Mouse (Mus musculus) kidney, adult 2 months (tissue): Measurements from ENCODE around the gene Defb47. TPM values are rescaled to one million over a fixed set of nuclear protein-coding genes. Genes with fewer than 3 reads are reported as not detected.

Experiments used
- DNase-seq: peaks from one replicate; pipeline ENCODE4 v3.0.0; 2021
- H3K27ac ChIP-seq: fragments of 200-500 bp; 2 replicates; pipeline ENCODE4 v1.5.1; 2012; ENCODE audit warnings: low read depth, low read length, control low read depth, inconsistent platforms; ENCODE audit not compliant: insufficient read depth
- H3K27me3 ChIP-seq: fragments of 200-500 bp; replicated peaks from 2 replicates; pipeline ENCODE4 v1.6.1; 2012; ENCODE audit warnings: mild to moderate bottlenecking, moderate library complexity, low read length, inconsistent platforms; ENCODE audit not compliant: control insufficient read depth, insufficient read depth
- H3K36me3 ChIP-seq: fragments of 200-500 bp; 2 replicates; pipeline ENCODE4 v1.6.1; 2012; ENCODE audit warnings: mild to moderate bottlenecking, moderate library complexity, low read length, inconsistent platforms; ENCODE audit not compliant: control insufficient read depth, insufficient read depth
- H3K4me1 ChIP-seq: fragments of 200-500 bp; 2 replicates; pipeline ENCODE4 v1.6.1; 2011; ENCODE audit warnings: low read length; ENCODE audit not compliant: control insufficient read depth, insufficient read depth
- H3K4me3 ChIP-seq: fragments of 200-500 bp; 2 replicates; pipeline ENCODE4 v1.5.1; 2011; ENCODE audit warnings: mild to moderate bottlenecking, low read depth, low read length, control low read depth; ENCODE audit not compliant: insufficient read depth
- CTCF ChIP-seq: fragments of 200-500 bp; conservative IDR thresholded peaks from 2 replicates; pipeline ENCODE4 v1.5.1; 2011; ENCODE audit warnings: low read depth, mild to moderate bottlenecking, control low read depth, low read length, moderate library complexity, mixed read lengths; ENCODE audit not compliant: insufficient read depth, insufficient read length
- POLR2A ChIP-seq: fragments of 200-500 bp; IDR thresholded peaks from one replicate; pipeline ENCODE4 v1.6.1; 2011; ENCODE audit warnings: low read depth, low read length, control low read depth
- WGBS: fragments of 180-500 bp; shearing (Covaris S2); methylation state at CpG from one replicate; pipeline ENCODE4 v1.1.7; 2018; 5-methylcytosine and 5-hydroxymethylcytosine counted together
- polyA plus RNA-seq: library from polyadenylated mRNA; depleted of rRNA; stranded (reverse); fragments of >200 nt; gene quantifications from 2 replicates; pipeline ENCODE4 v1.2.3, GENCODE M21; 2012

The Defb47 gene
- polyA plus RNA-seq, 1 experiment = not detected

- Histone ChIP-seq H3K36me3 (no peaks in the 10 kb centered on the region), H3K4me1 (no peaks in the 10 kb centered on the region), H3K27ac (no peak within 1 kb of the TSS), H3K4me3 (no peak within 1 kb of the TSS), H3K27me3 (no peaks in the 10 kb centered on the region)
- DNase-seq = no peak
- TF ChIP-seq CTCF (no peak), POLR2A (no peak)
- WGBS = 82% methylated on average over 1 of the region's 1 CpGs
Observed at GRCm38 (mm10) chr14:62984410-62984809, 13.5 kb upstream of the Defb47 start, which contains the start of gene Defb48. Defb48 (minus strand) TSS chr14:62984510.

GRCm38 (mm10) chr14:62991271-62991670 is 6.6 kb upstream of the Defb47 start:
- H3K36me3 ChIP-seq = no peaks in the 10 kb centered on the region
- no peaks in the 10 kb centered on the region for H3K4me1 ChIP-seq
- H3K27ac ChIP-seq = no peak overlapping the region
- WGBS = 70% methylated on average over 3 of the region's 3 CpGs
- no peaks in the 10 kb centered on the region for H3K27me3 ChIP-seq
- TF ChIP-seq POLR2A (no peak), CTCF (no peak)
- H3K4me3 ChIP-seq = no peak overlapping the region
- DNase-seq = no peak

- WGBS = 80% methylated on average over 7 of the region's 7 CpGs
- DNase-seq = no peak
- H3K27ac ChIP-seq = no peak overlapping the region
- no peaks in the 10 kb centered on the region for H3K4me1 ChIP-seq
- no peaks in the 10 kb centered on the region for H3K27me3 ChIP-seq
- H3K4me3 ChIP-seq = no peak overlapping the region
- TF ChIP-seq CTCF (no peak), POLR2A (no peak)
- H3K36me3 ChIP-seq = no peaks in the 10 kb centered on the region
Observed at GRCm38 (mm10) chr14:62991849-62992510, 5.9 kb upstream of the Defb47 start.

GRCm38 (mm10) chr14:62998977-62999376 is 1.1 kb downstream of the Defb47 start:
- Histone ChIP-seq H3K4me1 (no peaks in the 10 kb centered on the region), H3K27ac (no peak overlapping the region), H3K36me3 (no peaks in the 10 kb centered on the region), H3K4me3 (no peak overlapping the region), H3K27me3 (no peaks in the 10 kb centered on the region)
- DNase-seq = no peak
- TF ChIP-seq CTCF = no peak
- 78% methylated on average over 4 of the region's 4 CpGs for WGBS

GRCm38 (mm10) chr14:63002588-63002987 is 4.7 kb downstream of the Defb47 start:
- 29% methylated on average over 2 of the region's 2 CpGs for WGBS
- no peak overlapping the region for H3K4me3 ChIP-seq
- TF ChIP-seq POLR2A (no peak), CTCF (no peak)
- H3K36me3 ChIP-seq = no peaks in the 10 kb centered on the region
- no peaks in the 10 kb centered on the region for H3K4me1 ChIP-seq
- no peak overlapping the region for H3K27ac ChIP-seq
- H3K27me3 ChIP-seq = no peaks in the 10 kb centered on the region
- DNase-seq = no peak

GRCm38 (mm10) chr14:63011471-63011870 is 13.6 kb downstream of the Defb47 start, which contains the start of gene Defb43:
Defb43 (plus strand) TSS chr14:63011771.
- H3K36me3 ChIP-seq = no peaks in the 10 kb centered on the region
- no peak within 1 kb of the TSS for H3K4me3 ChIP-seq
- H3K27ac ChIP-seq = no peak within 1 kb of the TSS
- no peak for DNase-seq
- WGBS = 95% methylated on average over 5 of the region's 5 CpGs
- no peaks in the 10 kb centered on the region for H3K4me1 ChIP-seq
- TF ChIP-seq CTCF (no peak), POLR2A (no peak)
- no peaks in the 10 kb centered on the region for H3K27me3 ChIP-seq

GRCm38 (mm10) chr14:63013082-63013481 is 15.2 kb downstream of the Defb47 start:
- Histone ChIP-seq H3K27ac (no peak overlapping the region), H3K27me3 (no peaks in the 10 kb centered on the region), H3K36me3 (no peaks in the 10 kb centered on the region), H3K4me1 (no peaks in the 10 kb centered on the region), H3K4me3 (no peak overlapping the region)
- TF ChIP-seq CTCF = no peak
- no peak for TF ChIP-seq POLR2A
- 62% methylated on average over 4 of the region's 4 CpGs for WGBS
- DNase-seq = no peak

GRCm38 (mm10) chr14:63014667-63015066 is 16.8 kb downstream of the Defb47 start:
- no peak for DNase-seq
- WGBS = 76% methylated on average over 4 of the region's 4 CpGs
- Histone ChIP-seq H3K27me3 (no peaks in the 10 kb centered on the region), H3K36me3 (no peaks in the 10 kb centered on the region), H3K4me1 (no peaks in the 10 kb centered on the region), H3K4me3 (no peak overlapping the region), H3K27ac (no peak overlapping the region)
- no peak for TF ChIP-seq POLR2A
- no peak for TF ChIP-seq CTCF
